Mouse (Mus musculus) CH12.LX (cell line): ENCODE measurements around the gene Sugct. TPM values are rescaled to one million over a fixed set of nuclear protein-coding genes. Genes with fewer than 3 reads are reported as not detected.

ENCODE experiments used
- DNase-seq: peaks from one replicate; pipeline ENCODE4 v3.0.0-alpha.2; 2013; ENCODE audit errors: extremely low read depth
- H3K27ac ChIP-seq: 2 replicates; pipeline ENCODE4 v1.5.1; 2012; ENCODE audit warnings: low read depth, mild to moderate bottlenecking, control low read depth, moderate library complexity; ENCODE audit not compliant: insufficient read depth
- H3K27me3 ChIP-seq: replicated peaks from 2 replicates; pipeline ENCODE3; 2012; ENCODE audit warnings: inconsistent platforms
- H3K36me3 ChIP-seq, 2 experiments: replicated peaks in 1 of 2; 2 replicates each; pipeline versions ENCODE3 to v1.6.1; 2012; ENCODE audit warnings: inconsistent platforms in 1 of 2, low read length in 1 of 2, mild to moderate bottlenecking in 1 of 2, mixed read lengths in 1 of 2, moderate library complexity in 1 of 2; ENCODE audit not compliant: control insufficient read depth in 1 of 2, insufficient read depth in 1 of 2
- H3K4me1 ChIP-seq, 2 experiments: 2 replicates each; pipeline ENCODE4 v1.6.1; 2012; ENCODE audit warnings: inconsistent platforms in 1 of 2, moderate library complexity in 1 of 2; ENCODE audit not compliant: insufficient read depth in 2 of 2, control insufficient read depth in 1 of 2
- H3K4me2 ChIP-seq: 2 replicates; pipeline ENCODE4 v1.6.1; 2012; ENCODE audit warnings: low read depth, mild to moderate bottlenecking, control low read depth; ENCODE audit not compliant: poor library complexity, insufficient read depth, severe bottlenecking
- H3K4me3 ChIP-seq, 3 experiments: fragments of 150-350 bp in 1 of 3; sonication (generic) in 1 of 3; replicated peaks in 1 of 3; 2 replicates each; pipeline versions ENCODE3 to v1.5.1; 2011 to 2012; ENCODE audit warnings: low read depth in 2 of 3, low read length in 2 of 3, mild to moderate bottlenecking in 2 of 3, moderate library complexity in 2 of 3, control low read depth in 1 of 3, improper control_type of control experiment in 1 of 3, inconsistent platforms in 1 of 3, mixed read lengths in 1 of 3; ENCODE audit not compliant: poor library complexity in 1 of 3
- H3K79me2 ChIP-seq: replicated peaks from 2 replicates; pipeline ENCODE4 v1.6.1; 2012; ENCODE audit warnings: mild to moderate bottlenecking, moderate library complexity; ENCODE audit not compliant: control insufficient read depth, poor library complexity, insufficient read depth, severe bottlenecking; ENCODE audit errors: extremely low read depth
- H3K9ac ChIP-seq: 2 replicates; pipeline ENCODE4 v1.6.1; 2012; ENCODE audit warnings: low read depth, mild to moderate bottlenecking, control low read depth, moderate library complexity; ENCODE audit not compliant: insufficient read depth
- H3K9me3 ChIP-seq: replicated peaks from 2 replicates; pipeline ENCODE3; 2012; ENCODE audit warnings: low read length, inconsistent platforms, mixed read lengths
- CHD1 ChIP-seq: IDR thresholded peaks from 2 replicates; pipeline ENCODE4 v1.6.1; 2012; ENCODE audit warnings: low read depth, low read length, improper control_type of control experiment, inconsistent platforms
- CHD2 ChIP-seq: IDR thresholded peaks from 2 replicates; pipeline ENCODE4 v1.6.1; 2011; ENCODE audit warnings: low read length, improper control_type of control experiment
- ELF1 ChIP-seq: IDR thresholded peaks from 2 replicates; pipeline ENCODE4 v1.6.1; 2014; ENCODE audit warnings: low read depth, mild to moderate bottlenecking, inconsistent platforms, low read length, improper control_type of control experiment
- ETS1 ChIP-seq: conservative IDR thresholded peaks from 2 replicates; pipeline ENCODE4 v1.6.1; 2012; ENCODE audit warnings: low read depth, mild to moderate bottlenecking, inconsistent platforms, low read length, improper control_type of control experiment, moderate library complexity
- GABPA ChIP-seq: IDR thresholded peaks from 2 replicates; pipeline ENCODE4 v1.6.1; 2012; ENCODE audit warnings: low read depth, low read length, improper control_type of control experiment, inconsistent platforms; ENCODE audit not compliant: insufficient replicate concordance
- JUN ChIP-seq: IDR thresholded peaks from 2 replicates; pipeline ENCODE4 v1.6.1; 2011; ENCODE audit warnings: low read depth, mild to moderate bottlenecking, low read length, improper control_type of control experiment, moderate library complexity; ENCODE audit not compliant: insufficient read depth
- JUND ChIP-seq: conservative IDR thresholded peaks from 2 replicates; pipeline ENCODE4 v1.6.1; 2011; ENCODE audit warnings: low read depth, low read length, improper control_type of control experiment
- MAZ ChIP-seq: IDR thresholded peaks from 2 replicates; pipeline ENCODE4 v1.6.1; 2012; ENCODE audit warnings: low read depth, mild to moderate bottlenecking, inconsistent platforms, low read length, improper control_type of control experiment, moderate library complexity
- MEF2A ChIP-seq: IDR thresholded peaks from 2 replicates; pipeline ENCODE4 v1.6.1; 2014; ENCODE audit warnings: low read depth, mild to moderate bottlenecking, inconsistent platforms, low read length, improper control_type of control experiment, borderline replicate concordance
- MXI1 ChIP-seq: IDR thresholded peaks from 2 replicates; pipeline ENCODE4 v1.6.1; 2011; ENCODE audit warnings: mild to moderate bottlenecking, low read depth, low read length, improper control_type of control experiment
- NELFE ChIP-seq: IDR thresholded peaks from 2 replicates; pipeline ENCODE4 v1.6.1; 2011; ENCODE audit warnings: low read depth, low read length, improper control_type of control experiment
- NRF1 ChIP-seq: IDR thresholded peaks from 2 replicates; pipeline ENCODE4 v1.6.1; 2014; ENCODE audit warnings: low read depth, mild to moderate bottlenecking, inconsistent platforms, low read length, improper control_type of control experiment, moderate library complexity
- POLR2AphosphoS2 ChIP-seq: IDR thresholded peaks from 2 replicates; pipeline ENCODE4 v1.6.1; 2011; ENCODE audit warnings: low read depth, low read length, improper control_type of control experiment
- RAD21 ChIP-seq: IDR thresholded peaks from 2 replicates; pipeline ENCODE4 v1.6.1; 2011; ENCODE audit warnings: low read depth, mild to moderate bottlenecking, low read length, improper control_type of control experiment, moderate library complexity
- SIN3A ChIP-seq: IDR thresholded peaks from 2 replicates; pipeline ENCODE4 v1.6.1; 2012; ENCODE audit warnings: low read length, improper control_type of control experiment, inconsistent platforms
- UBTF ChIP-seq: IDR thresholded peaks from 2 replicates; pipeline ENCODE4 v1.6.1; 2012; ENCODE audit warnings: low read depth, mild to moderate bottlenecking, inconsistent platforms, low read length, improper control_type of control experiment, moderate library complexity
- USF2 ChIP-seq: conservative IDR thresholded peaks from 2 replicates; pipeline ENCODE4 v1.6.1; 2011; ENCODE audit warnings: low read depth, low read length, improper control_type of control experiment
- ZKSCAN1 ChIP-seq: IDR thresholded peaks from 2 replicates; pipeline ENCODE4 v1.6.1; 2012; ENCODE audit warnings: low read depth, inconsistent platforms, low read length, improper control_type of control experiment, borderline replicate concordance
- dilution Hi-C: fragments of 300-500 bp; cut with MboI; formaldehyde crosslinking; loops from 2 replicates; pipeline ENCODE4 v1.14.3; 2020; ENCODE audit warnings: low sequenced_read_pairs; ENCODE audit not compliant: extremely low pct_unique_long_range_greater_than_20kb, extremely low pct_ligation_motif_present
- in situ Hi-C: fragments of 300-500 bp; cut with MboI; formaldehyde crosslinking; loops from 3 replicates; pipeline ENCODE4 v1.14.3; 2019; ENCODE audit warnings: low sequenced_read_pairs, low pct_ligation_motif_present, low pct_unique_long_range_greater_than_20kb, mixed read lengths
- polyA plus RNA-seq: library from polyadenylated mRNA; unstranded; fragments of >175 nt; gene quantifications from 2 replicates; pipeline ENCODE4 v1.2.1, GENCODE M21; 2012; ENCODE audit warnings: low read depth; ENCODE audit not compliant: insufficient read length
- total RNA-seq, 2 experiments: library from RNA; depleted of rRNA; stranded (reverse); fragments of 300-350 nt in 1 of 2; fragments of >200 nt in 1 of 2; gene quantifications; 2 replicates each; pipeline ENCODE4 v1.2.3; 2012 to 2014

The Sugct gene
- total and polyA plus RNA-seq, 3 experiments = 0.42 to 0.87 (median 0.56) TPM

- Histone ChIP-seq H3K27me3 (no peaks in the 10 kb centered on the region), H3K79me2 (no peaks in the 10 kb centered on the region), H3K4me2 (no peak overlapping the region), H3K4me3 (no peak overlapping the region), H3K9me3 (no peaks in the 10 kb centered on the region), H3K27ac (no peak overlapping the region), H3K36me3 (no peaks in the 10 kb centered on the region), H3K4me1 (no peaks in the 10 kb centered on the region), H3K9ac (no peak overlapping the region)
- DNase-seq = no peak
- in situ Hi-C loops = no loop called here
- no peak for TF ChIP-seq ELF1
- dilution Hi-C loops = no loop called here
Measured at GRCm38 (mm10) chr13:17335885-17336540, 359.3 kb downstream of the Sugct start.

DNA sequence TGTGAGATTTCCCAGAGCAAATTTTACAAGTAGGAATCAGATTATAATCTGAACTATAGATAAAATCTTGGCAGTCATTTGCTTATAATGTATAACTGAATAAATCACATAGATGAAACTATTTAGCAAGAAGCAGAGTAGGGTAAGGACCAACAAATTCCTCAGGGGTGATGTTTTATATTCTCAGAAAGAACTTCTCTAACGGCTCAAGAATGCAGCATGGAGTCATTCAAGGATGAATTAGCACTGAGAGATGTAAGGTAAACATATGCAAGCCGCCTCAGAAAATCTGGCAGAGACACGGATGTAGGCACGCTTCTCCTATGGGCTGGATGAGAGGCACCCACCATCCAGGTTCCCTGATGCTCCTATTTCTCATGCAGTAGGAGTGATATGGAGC lies 368.5 kb downstream of the Sugct start:
- Histone ChIP-seq H3K27me3 (no peaks in the 10 kb centered on the region), H3K4me2 (no peak overlapping the region), H3K4me1 (no peaks in the 10 kb centered on the region), H3K36me3 (no peaks in the 10 kb centered on the region), H3K79me2 (no peaks in the 10 kb centered on the region), H3K4me3 (no peak overlapping the region), H3K27ac (no peak overlapping the region), H3K9ac (no peak overlapping the region)
- no peak for DNase-seq
- dilution Hi-C loops = no loop called here
- TF ChIP-seq USF2 (no peak), RAD21 (no peak), MXI1 (no peak), MEF2A (no peak), SIN3A (no peak)
- TF ChIP-seq, all 38 proteins: peak for 0
- H3K9me3 ChIP-seq = no peaks in the 10 kb centered on the region
- in situ Hi-C loops = no loop called here

- no peak for DNase-seq
- in situ Hi-C loops = no loop called here
- Histone ChIP-seq H3K9me3 (no peaks in the 10 kb centered on the region), H3K79me2 (no peaks in the 10 kb centered on the region), H3K4me3 (no peak overlapping the region), H3K36me3 (no peaks in the 10 kb centered on the region), H3K27me3 (no peaks in the 10 kb centered on the region), H3K4me1 (no peaks in the 10 kb centered on the region), H3K9ac (no peak overlapping the region), H3K27ac (no peak overlapping the region), H3K4me2 (no peak overlapping the region)
- dilution Hi-C loops = no loop called here
- TF ChIP-seq CHD2 (no peak), ZKSCAN1 (no peak), JUND (no peak), ETS1 (no peak), NRF1 (no peak), NELFE (no peak), MAZ (no peak), MXI1 (no peak), POLR2AphosphoS2 (no peak), GABPA (no peak), JUN (no peak), CHD1 (no peak), UBTF (no peak), ELF1 (no peak), MEF2A (no peak), USF2 (no peak)
Measured at GRCm38 (mm10) chr13:17301590-17301989, 393.8 kb downstream of the Sugct start.
